Mouse (Mus musculus) intestine, postnatal 0 days (tissue): ENCODE results near the gene Castor2. TPM values are rescaled to one million over a fixed set of nuclear protein-coding genes. Genes with fewer than 3 reads are reported as not detected.
A peak's percentile ranks its signal among the peaks of the same experiment; 100 is the strongest.

ENCODE experiments used
- ATAC-seq: fragments of 200-750 bp; cut with Nextera tagmentation; 2 replicates; pipeline ENCODE4 v1.8.0; 2017; ENCODE audit warnings: mild to moderate bottlenecking, moderate TSS enrichment, moderate library complexity
- H3K27ac ChIP-seq: fragments of 300-500 bp; sonication (generic); 2 replicates; pipeline ENCODE4 v1.5.1; 2014; ENCODE audit warnings: mild to moderate bottlenecking, low read depth, low read length, moderate library complexity
- H3K27me3 ChIP-seq: fragments of 300-500 bp; sonication (generic); replicated peaks from 2 replicates; pipeline ENCODE4 v1.6.1; 2014; ENCODE audit warnings: low read length, mixed read lengths; ENCODE audit not compliant: control insufficient read depth, insufficient read depth
- H3K36me3 ChIP-seq: fragments of 300-500 bp; sonication (generic); 2 replicates; pipeline ENCODE4 v1.6.1; 2014; ENCODE audit warnings: mild to moderate bottlenecking, moderate library complexity; ENCODE audit not compliant: control insufficient read depth, insufficient read depth
- H3K4me1 ChIP-seq: fragments of 300-500 bp; sonication (generic); replicated peaks from 2 replicates; pipeline ENCODE4 v1.6.1; 2014; ENCODE audit warnings: antibody characterized with exemption, low read length, mixed read lengths; ENCODE audit not compliant: control insufficient read depth, insufficient read depth
- H3K4me2 ChIP-seq: fragments of 300-500 bp; sonication (generic); replicated peaks from 2 replicates; pipeline ENCODE4 v1.6.1; 2014; ENCODE audit warnings: low read depth, mild to moderate bottlenecking, moderate library complexity
- H3K4me3 ChIP-seq: fragments of 300-500 bp; sonication (generic); 2 replicates; pipeline ENCODE4 v1.5.1; 2014; ENCODE audit warnings: low read depth, low read length
- H3K9ac ChIP-seq: fragments of 300-500 bp; sonication (generic); 2 replicates; pipeline ENCODE4 v1.6.1; 2014; ENCODE audit warnings: mild to moderate bottlenecking, low read depth, low read length
- H3K9me3 ChIP-seq: fragments of 300-500 bp; sonication (generic); 2 replicates; pipeline ENCODE4 v1.6.1; 2016; ENCODE audit warnings: mixed run types; ENCODE audit not compliant: control insufficient read depth
- CTCF ChIP-seq: sonication (generic); IDR thresholded peaks from 2 replicates; pipeline ENCODE4 v1.5.1; 2016; ENCODE audit warnings: low read depth, mild to moderate bottlenecking, control low read depth, antibody characterized with exemption, moderate library complexity
- WGBS: fragments of 180-500 bp; shearing (Covaris S2); extraction: QIAGEN DNeasy Blood & Tissue Kit; methylation state at CpG from one replicate; pipeline ENCODE4 v1.1.7; 2014; 5-methylcytosine and 5-hydroxymethylcytosine counted together
- polyA plus RNA-seq: library from polyadenylated mRNA; unstranded; fragments of >200 nt; fragmentation: Nextera tagmentation; extraction: Ambion mirVana; gene quantifications from 2 replicates; pipeline ENCODE4 v1.2.1, GENCODE M21; 2015

Gene Castor2
- polyA plus RNA-seq, 1 experiment from 2014 or later = 24.1 TPM

DNA sequence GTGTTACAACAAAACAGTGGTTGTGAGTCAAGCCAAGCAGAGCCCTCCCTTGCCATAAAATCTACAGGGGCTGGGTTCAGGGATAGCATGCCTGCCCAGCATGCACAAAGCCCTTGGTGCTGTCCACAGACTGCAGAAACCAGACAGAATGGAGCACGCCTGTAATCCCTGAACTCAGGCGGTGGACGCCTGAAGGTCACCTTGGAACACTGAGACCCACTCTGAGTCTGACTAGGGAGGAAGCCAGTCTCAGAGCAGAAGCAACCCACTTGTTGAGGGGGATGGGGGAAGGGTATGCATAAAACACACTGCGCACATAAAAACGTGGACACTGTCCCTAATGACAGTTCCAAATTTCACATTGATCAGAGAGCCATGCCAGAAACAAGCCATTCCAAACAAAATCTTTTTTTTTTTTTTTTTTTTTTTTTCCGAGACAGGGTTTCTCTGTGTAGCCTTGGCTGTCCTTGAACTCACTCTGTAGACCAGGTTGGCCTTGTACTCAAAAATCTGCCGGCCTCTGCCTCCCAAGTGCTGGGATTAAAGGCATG, 56.5 kb downstream of the Castor2 start:
- TF ChIP-seq CTCF = no peak
- no peak for ATAC-seq

DNA sequence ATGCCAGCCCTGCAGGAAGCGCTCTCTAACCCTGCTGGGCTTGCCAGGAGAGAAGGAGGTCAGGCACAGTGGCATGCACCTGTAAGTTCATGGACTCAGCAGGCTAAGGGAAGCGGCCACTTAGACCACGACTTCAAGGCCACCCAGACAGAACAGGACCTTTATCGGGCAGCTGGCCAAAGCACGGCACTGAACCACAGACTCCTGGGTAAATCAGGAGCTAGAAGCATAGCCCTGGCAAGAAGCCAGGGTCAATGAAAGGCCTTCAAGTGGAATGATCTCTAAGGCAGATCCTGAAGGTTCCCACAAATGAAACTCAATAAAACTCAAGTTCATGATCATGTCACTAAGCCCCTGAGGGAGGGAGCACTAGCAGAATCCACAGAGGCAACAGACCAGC, 65.2 kb downstream of the Castor2 start:
- TF ChIP-seq CTCF = no peak
- 64% methylated on average over 5 of the region's 5 CpGs for WGBS
- peaks cover 63% of the 10 kb centered on the region for H3K36me3 ChIP-seq
- H3K27me3 ChIP-seq = no peaks in the 10 kb centered on the region
- H3K4me2 ChIP-seq = no peak overlapping the region
- H3K9me3 ChIP-seq = no peaks in the 10 kb centered on the region
- ATAC-seq = no peak
- H3K4me1 ChIP-seq = no peaks in the 10 kb centered on the region
- H3K4me3 ChIP-seq = no peak overlapping the region
- no peak overlapping the region for H3K9ac ChIP-seq
- no peak overlapping the region for H3K27ac ChIP-seq

More for the DNA sequence above, 56.5 kb downstream of the Castor2 start:
- WGBS = 91% methylated on average over 7 of the region's 7 CpGs
- peaks cover 52% of the 10 kb centered on the region for H3K36me3 ChIP-seq
- H3K27ac ChIP-seq = no peak overlapping the region
- no peaks in the 10 kb centered on the region for H3K9me3 ChIP-seq
- no peak overlapping the region for H3K9ac ChIP-seq
- no peak overlapping the region for H3K4me3 ChIP-seq
- H3K4me1 ChIP-seq = no peaks in the 10 kb centered on the region
- H3K27me3 ChIP-seq = no peaks in the 10 kb centered on the region
- H3K4me2 ChIP-seq = no peak overlapping the region

DNA sequence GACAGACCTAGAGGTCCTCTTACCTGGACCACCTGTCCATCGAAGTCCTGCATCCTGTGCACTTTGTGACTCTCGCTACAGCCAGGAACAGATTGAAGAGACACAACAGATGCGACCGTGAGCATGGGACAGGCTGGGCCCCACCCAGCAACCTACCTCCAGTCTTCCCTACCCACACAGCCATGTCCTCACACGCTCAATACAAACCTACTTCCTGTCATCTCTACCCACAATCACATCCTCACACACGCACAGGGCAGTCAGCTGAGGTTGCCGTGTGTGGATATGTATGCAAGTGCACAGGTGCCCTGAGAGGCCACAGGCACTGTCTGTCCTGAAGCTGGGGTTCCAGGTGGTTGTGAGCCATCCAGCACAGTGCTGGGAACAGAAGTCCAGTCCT, 67.1 kb downstream of the Castor2 start:
- Histone ChIP-seq H3K9me3 (no peaks in the 10 kb centered on the region), H3K4me3 (no peak overlapping the region), H3K4me2 (no peak overlapping the region), H3K27ac (no peak overlapping the region), H3K27me3 (no peaks in the 10 kb centered on the region), H3K4me1 (no peaks in the 10 kb centered on the region), H3K36me3 (peaks cover 56% of the 10 kb centered on the region), H3K9ac (no peak overlapping the region)
- TF ChIP-seq CTCF = no peak
- no peak for ATAC-seq
- WGBS = 84% methylated on average over 7 of the region's 7 CpGs

DNA sequence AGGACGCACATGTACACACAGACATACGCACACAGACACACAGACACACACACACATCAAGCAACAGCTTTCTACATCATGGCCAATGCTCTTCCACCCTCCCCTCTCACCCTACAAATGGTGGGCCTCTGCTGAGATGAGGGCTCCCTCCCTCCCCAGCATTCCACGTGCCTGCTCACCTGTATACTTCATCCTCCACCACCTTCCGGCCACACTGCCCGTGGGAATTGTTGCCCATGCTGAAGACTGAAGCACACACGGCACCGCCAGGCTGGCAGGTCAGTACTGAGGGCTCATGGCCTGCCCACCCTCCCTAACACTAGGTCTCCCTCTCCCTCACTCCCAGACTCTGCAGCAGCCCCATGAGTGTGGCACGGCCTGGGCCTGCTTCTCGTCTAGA, 68.5 kb downstream of the Castor2 start:
- Histone ChIP-seq H3K4me3 (no peak overlapping the region), H3K4me2 (no peak overlapping the region), H3K27me3 (no peaks in the 10 kb centered on the region), H3K9ac (no peak overlapping the region), H3K4me1 (no peaks in the 10 kb centered on the region), H3K9me3 (no peaks in the 10 kb centered on the region), H3K36me3 (peaks cover 49% of the 10 kb centered on the region), H3K27ac (no peak overlapping the region)
- ATAC-seq = no peak
- 86% methylated on average over 9 of the region's 9 CpGs for WGBS
- no peak for TF ChIP-seq CTCF

DNA sequence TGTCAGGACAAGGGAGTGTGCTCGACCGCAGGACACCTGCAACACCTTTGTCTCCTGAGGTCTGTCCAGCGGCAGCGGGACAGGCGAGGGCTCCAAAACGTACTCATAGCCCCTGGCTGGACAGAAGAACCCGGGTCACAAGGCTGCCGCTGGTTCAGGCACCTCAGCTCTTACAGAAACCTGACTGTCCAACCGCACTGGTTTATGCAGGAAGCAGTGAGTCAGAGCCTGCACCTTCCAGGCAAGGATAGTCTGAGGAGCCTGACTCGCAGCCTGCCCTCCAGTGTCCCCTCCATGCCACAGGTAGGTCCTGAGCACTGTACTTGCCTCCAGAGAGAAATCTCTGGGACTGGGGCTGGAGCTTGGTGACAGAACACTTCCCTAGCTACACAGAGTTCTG, 69.7 kb downstream of the Castor2 start:
- Histone ChIP-seq H3K36me3 (peaks cover 40% of the 10 kb centered on the region), H3K27ac (no peak overlapping the region), H3K27me3 (no peaks in the 10 kb centered on the region), H3K4me1 (no peaks in the 10 kb centered on the region), H3K9me3 (no peaks in the 10 kb centered on the region), H3K4me3 (no peak overlapping the region), H3K9ac (no peak overlapping the region), H3K4me2 (no peak overlapping the region)
- TF ChIP-seq CTCF = no peak
- ATAC-seq = no peak
- WGBS = 90% methylated on average over 10 of the region's 10 CpGs

DNA sequence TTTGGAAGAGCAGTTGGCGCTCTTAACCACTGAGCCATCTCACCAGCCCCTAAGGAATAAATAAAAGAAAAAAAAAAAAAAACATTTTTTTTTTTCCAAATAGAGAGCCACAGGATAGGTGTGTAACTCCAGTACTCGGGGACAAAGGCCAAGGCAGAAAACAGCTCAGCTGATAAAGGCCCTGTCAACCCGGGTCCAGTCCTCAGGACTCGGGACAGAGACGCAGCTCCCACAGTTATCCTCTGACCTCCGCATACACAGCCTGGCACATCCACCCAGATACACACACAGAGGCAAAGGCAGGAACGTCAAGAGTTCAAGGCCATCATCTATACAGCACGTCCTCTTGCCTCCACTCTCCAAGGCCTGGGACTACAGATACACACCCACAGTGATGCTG, 70.7 kb downstream of the Castor2 start:
- Histone ChIP-seq H3K27ac (no peak overlapping the region), H3K36me3 (peaks cover 38% of the 10 kb centered on the region), H3K4me1 (no peaks in the 10 kb centered on the region), H3K9ac (no peak overlapping the region), H3K4me2 (no peak overlapping the region), H3K27me3 (no peaks in the 10 kb centered on the region), H3K4me3 (no peak overlapping the region), H3K9me3 (no peaks in the 10 kb centered on the region)
- peak; percentile 42; the same call in 1 of the 2 replicates for ATAC-seq
- TF ChIP-seq CTCF = no peak
- WGBS = 64% methylated on average over 8 of the region's 8 CpGs

DNA sequence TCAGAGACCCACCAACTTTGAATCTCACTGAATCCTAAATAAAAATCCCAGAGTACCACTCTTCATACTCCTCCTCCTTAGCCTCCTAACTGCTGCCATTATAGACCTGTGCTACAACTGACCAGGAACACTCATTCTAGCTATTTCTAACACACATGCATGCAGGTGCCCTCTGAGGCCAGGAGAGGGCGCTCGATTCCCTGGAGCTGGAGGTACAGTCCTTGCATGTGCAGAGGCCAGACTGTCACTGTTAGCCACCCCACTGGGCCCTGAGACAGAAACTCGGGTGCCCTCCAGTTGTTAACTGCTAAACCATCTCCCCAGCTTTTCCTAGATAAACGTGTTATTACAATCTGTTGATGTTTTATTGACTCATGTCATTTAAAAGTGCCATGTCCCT, 73.7 kb downstream of the Castor2 start:
- Histone ChIP-seq H3K27me3 (no peaks in the 10 kb centered on the region), H3K27ac (no peak overlapping the region), H3K4me3 (no peak overlapping the region), H3K4me2 (no peak overlapping the region), H3K36me3 (peaks cover 14% of the 10 kb centered on the region), H3K9me3 (no peaks in the 10 kb centered on the region), H3K9ac (no peak overlapping the region), H3K4me1 (no peaks in the 10 kb centered on the region)
- 40% methylated on average over 4 of the region's 4 CpGs for WGBS
- no peak for ATAC-seq
- peak; percentile 80 for TF ChIP-seq CTCF
